Mouse (Mus musculus) heart, adult 9 months (tissue): ENCODE data around the gene Hps1.
A peak's percentile ranks its signal among the peaks of the same experiment; 100 is the strongest.

Source experiments
- DNase-seq, 2 experiments: peaks; one replicate each; pipeline ENCODE4 v3.0.0; 2022; ENCODE audit warnings: low spot score in 2 of 2

Gene Hps1

DNA sequence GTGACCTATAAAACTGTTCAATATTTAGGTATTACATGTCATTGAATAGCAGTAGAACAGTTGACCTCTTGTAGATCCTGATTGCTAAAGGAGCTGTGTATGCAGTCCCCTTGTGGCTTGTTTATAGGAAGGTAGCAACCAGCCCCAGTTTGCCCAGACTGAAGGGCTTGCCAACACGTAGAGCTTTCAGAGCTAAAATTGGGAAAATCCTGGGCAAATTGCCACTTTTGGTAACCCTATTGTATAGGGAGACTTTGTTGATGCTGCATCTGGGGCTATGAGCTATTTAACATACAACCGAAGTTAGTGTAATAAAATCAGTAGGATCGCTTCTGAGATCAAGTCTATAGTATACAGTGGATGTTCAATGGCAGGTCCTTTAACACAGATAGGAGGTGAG, 61.7 kb downstream of the Hps1 start:
- DNase-seq: no peak

DNA sequence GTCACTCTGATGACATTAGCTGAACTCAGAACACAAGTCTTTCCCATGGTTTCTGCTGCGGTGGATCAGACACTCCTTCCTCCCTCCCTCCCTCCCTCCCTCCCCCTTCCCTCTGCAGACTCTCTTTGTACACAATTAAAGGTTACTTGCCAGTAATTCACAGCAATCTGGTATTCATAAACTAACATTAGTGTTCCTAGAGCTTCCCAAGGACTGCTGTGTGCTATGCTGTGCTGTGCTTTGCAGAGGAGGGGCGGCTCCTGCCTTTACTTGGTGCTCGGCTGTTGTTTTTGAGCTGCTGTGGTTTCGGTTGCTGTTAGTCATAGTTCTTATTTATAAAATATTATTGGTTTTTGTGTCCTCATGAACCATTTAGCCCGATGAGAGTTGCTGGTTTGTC, 62.1 kb downstream of the Hps1 start:
- DNase-seq: no peak

DNA sequence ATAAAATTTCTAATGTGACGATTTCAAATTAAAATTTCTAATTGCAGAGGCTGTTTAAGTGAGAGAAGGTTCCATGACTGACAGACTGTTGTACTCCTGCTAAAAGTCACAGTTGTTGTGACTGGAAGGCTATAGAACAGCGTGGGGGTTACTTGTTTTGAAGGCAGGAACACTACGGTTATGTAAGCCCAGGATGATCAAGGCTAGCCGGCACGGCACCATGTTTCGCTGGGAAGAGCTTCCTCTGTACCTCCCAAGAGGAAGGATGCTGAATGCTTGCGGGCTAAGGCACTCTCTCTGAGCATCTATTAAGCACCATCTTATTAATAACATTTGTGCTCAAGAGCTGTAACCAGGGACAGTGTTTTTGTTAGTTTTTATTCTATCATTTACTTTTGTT, 63.3 kb downstream of the Hps1 start:
- DNase-seq: no peak

DNA sequence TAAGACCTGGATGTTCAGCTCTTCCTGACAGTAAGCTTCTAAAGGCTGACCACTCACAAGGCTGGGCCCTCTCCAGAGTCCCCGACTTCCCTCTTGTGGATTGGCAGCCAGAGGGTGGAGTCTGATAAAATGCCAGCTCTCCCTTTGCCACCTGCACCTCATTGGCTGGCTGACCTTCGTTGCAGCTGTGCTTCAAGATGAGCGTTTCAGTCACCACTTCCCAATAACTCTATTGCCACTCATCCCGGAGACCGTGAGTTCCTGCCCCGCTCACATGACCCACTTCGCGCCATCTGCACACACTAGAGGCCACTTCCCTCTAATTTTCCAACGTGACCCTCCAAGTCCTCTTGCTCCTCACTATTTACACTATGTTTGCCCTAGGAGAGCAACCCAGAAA, 66.0 kb downstream of the Hps1 start:
- DNase-seq: peak; percentile 7 to 19
